Mouse (Mus musculus): ENCODE data around the gene Ryr3. TPM values are rescaled to one million over a fixed set of nuclear protein-coding genes. Genes with fewer than 3 reads are reported as not detected.

Gene Ryr3
- total RNA-seq (2023) = not detected

GRCm38 (mm10) chr2:113216746-113217461, at the start of gene Ryr3:
Gene Ryr3, minus strand, starts transcription at chr2:113217096.

Other genes with a start within 250 kb of the Ryr3 start
- gene Tmco5b, start 68.6 kb upstream of the Ryr3 start, total RNA-seq (2023) = not detected
- 1 to 10 TPM; 1.5 to 1.6 TPM for gene Fmn1, start 110.6 kb upstream of the Ryr3 start, total RNA-seq (2023)